Mouse (Mus musculus) common myeloid progenitor, adult 5-6 weeks (primary cell): ENCODE data around the gene Tmem169. TPM values are rescaled to one million over a fixed set of nuclear protein-coding genes. Genes with fewer than 3 reads are reported as not detected.

Experiments
- ATAC-seq: replicated peaks from 2 replicates; pipeline ENCODE4 v1.8.0; 2016; ENCODE audit warnings: low read depth, mild to moderate bottlenecking, moderate TSS enrichment, inconsistent platforms; ENCODE audit not compliant: poor library complexity, severe bottlenecking
- total RNA-seq: library from RNA; stranded (forward); fragments of 200-1000, 187-1606 nt; gene quantifications from 2 replicates; pipeline ENCODE4 v1.2.3, GENCODE M21; 2017

The Tmem169 gene
- total RNA-seq, 1 experiment from 2014 or later = not detected

DNA sequence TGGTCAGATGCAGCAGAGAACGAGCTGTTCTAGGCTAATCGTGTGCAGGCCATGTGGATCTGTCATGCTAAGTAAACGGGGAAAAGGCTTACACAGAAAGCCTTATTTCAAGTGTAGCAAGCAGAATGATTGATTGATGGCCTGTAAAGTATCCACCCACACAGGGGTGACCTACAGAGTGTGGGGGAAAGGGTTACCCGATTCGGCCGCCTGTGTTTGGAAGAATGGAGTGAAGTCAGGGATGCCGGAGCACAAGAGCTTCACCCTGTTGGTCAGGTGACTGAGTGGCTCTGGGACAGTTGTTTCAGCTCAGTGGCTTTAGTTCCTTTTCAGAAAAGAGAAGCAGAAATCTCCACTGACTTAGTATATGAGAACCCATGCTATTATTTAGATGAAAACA, 32.7 kb downstream of the Tmem169 start:
- ATAC-seq = no peak

DNA sequence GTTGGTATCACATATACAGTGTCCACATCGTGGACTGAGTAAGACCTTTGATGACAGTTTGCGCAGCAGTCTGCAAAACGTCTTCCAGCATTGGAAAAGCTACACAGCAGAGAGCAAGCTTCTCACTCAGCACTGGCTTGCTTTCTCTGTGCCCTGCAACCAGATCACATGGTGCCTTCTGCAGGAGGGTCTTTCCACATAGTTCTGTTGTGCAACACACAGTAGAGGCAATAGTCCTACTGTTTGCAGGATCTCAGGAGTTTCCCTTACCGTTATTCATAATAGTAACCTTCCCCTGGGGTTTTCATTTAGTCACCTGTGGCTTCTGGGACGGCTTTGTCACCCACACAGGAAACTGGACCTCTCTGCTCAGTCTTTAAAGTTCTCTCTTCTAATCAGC, 36.6 kb downstream of the Tmem169 start:
- ATAC-seq = peak; percentile 45; the same call in 1 of the 2 replicates

- ATAC-seq = no peak
These were observed 39.1 kb downstream of the Tmem169 start for GRCm38 (mm10) chr1:72323248-72323647.

- no peak for ATAC-seq
These were observed 42.1 kb downstream of the Tmem169 start for GRCm38 (mm10) chr1:72326162-72326821.

DNA sequence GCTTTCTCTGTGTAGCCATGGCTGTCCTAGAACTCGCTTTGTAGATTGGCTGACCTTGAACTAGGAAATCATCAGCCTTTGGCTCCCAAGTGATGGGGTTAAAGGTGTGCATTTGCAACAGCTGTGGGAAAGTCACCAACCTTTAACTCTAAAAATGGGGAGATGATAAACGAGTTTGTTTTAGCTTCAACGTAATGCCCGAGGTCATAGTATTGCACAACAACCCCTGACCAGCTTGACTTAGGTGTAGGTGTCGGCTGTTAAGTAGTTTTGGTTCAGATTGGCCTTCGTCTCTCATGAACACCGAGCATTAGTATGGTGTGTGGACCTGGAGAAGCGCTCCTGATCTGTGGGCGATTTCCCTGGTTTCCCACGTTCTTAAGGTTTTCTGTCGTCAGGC, 50.6 kb downstream of the Tmem169 start:
- no peak for ATAC-seq

- no peak for ATAC-seq
These were observed 52.6 kb downstream of the Tmem169 start for GRCm38 (mm10) chr1:72336780-72337179.

GRCm38 (mm10) chr1:72338341-72338740, 54.2 kb downstream of the Tmem169 start:
- no peak for ATAC-seq

GRCm38 (mm10) chr1:72347873-72348272, 63.7 kb downstream of the Tmem169 start:
- no peak for ATAC-seq

Other genes with a start within 250 kb of the Tmem169 start
- gene Mreg, start 72.1 kb upstream of the Tmem169 start, total RNA-seq = 0.05 TPM in 1 of 2 replicates, not detected in the other
- gene Pecr, start 55 bp upstream of the Tmem169 start, total RNA-seq = 3.0 and 17.4 TPM in 2 replicates
- 34.4 and 34.7 TPM in 2 replicates for gene Xrcc5, start 23.1 kb downstream of the Tmem169 start, total RNA-seq